Mouse (Mus musculus) lung, embryonic 16.5 days (tissue): Measurements from ENCODE around the gene Arl13b. TPM values are rescaled to one million over a fixed set of nuclear protein-coding genes. Genes with fewer than 3 reads are reported as not detected.
A peak's percentile ranks its signal among the peaks of the same experiment; 100 is the strongest.

Experiments
- ATAC-seq: fragments of 200-750 bp; cut with Nextera tagmentation; 2 replicates; pipeline ENCODE4 v1.8.0; 2017; ENCODE audit warnings: low read depth, mild to moderate bottlenecking, moderate library complexity
- H3K27ac ChIP-seq: fragments of 300-500 bp; sonication (generic); 2 replicates; pipeline ENCODE4 v1.5.1; 2014; ENCODE audit warnings: mild to moderate bottlenecking, control low read depth, low read length
- H3K27me3 ChIP-seq: fragments of 300-500 bp; sonication (generic); 2 replicates; pipeline ENCODE4 v1.6.1; 2014; ENCODE audit warnings: low read depth, low read length, mixed read lengths; ENCODE audit not compliant: control insufficient read depth, insufficient read depth
- H3K36me3 ChIP-seq: fragments of 300-500 bp; sonication (generic); 2 replicates; pipeline ENCODE4 v1.6.1; 2014; ENCODE audit warnings: low read length; ENCODE audit not compliant: control insufficient read depth, insufficient read depth
- H3K4me1 ChIP-seq: fragments of 300-500 bp; sonication (generic); replicated peaks from 2 replicates; pipeline ENCODE4 v1.6.1; 2014; ENCODE audit warnings: low read length, mixed read lengths; ENCODE audit not compliant: control insufficient read depth, insufficient read depth
- H3K4me2 ChIP-seq: fragments of 300-500 bp; sonication (generic); 2 replicates; pipeline ENCODE4 v1.6.1; 2014; ENCODE audit warnings: low read depth, low read length, control low read depth
- H3K4me3 ChIP-seq: fragments of 300-500 bp; sonication (generic); 2 replicates; pipeline ENCODE4 v1.5.1; 2014; ENCODE audit warnings: mild to moderate bottlenecking, low read length, control low read depth
- H3K9ac ChIP-seq: fragments of 300-500 bp; sonication (generic); 2 replicates; pipeline ENCODE4 v1.6.1; 2014; ENCODE audit warnings: low read length, control low read depth
- H3K9me3 ChIP-seq: fragments of 300-500 bp; sonication (generic); 2 replicates; pipeline ENCODE4 v1.6.1; 2016; ENCODE audit warnings: low read length; ENCODE audit not compliant: control insufficient read depth
- WGBS: fragments of 180-500 bp; shearing (Covaris S2); extraction: QIAGEN DNeasy Blood & Tissue Kit; methylation state at CpG from one replicate; pipeline ENCODE4 v1.1.7; 2014; 5-methylcytosine and 5-hydroxymethylcytosine counted together
- microRNA-seq: library from miRNA; unstranded; fragments of <30 nt; microRNA quantifications from one replicate; pipeline ENCODE4, GENCODE M21; 2016
- polyA plus RNA-seq: library from polyadenylated mRNA; unstranded; fragments of >200 nt; fragmentation: Nextera tagmentation; extraction: Ambion mirVana; gene quantifications from 2 replicates; pipeline ENCODE4 v1.2.1, GENCODE M21; 2015

Arl13b gene
- polyA plus RNA-seq, 1 experiment from 2014 or later: 20.8 TPM

DNA sequence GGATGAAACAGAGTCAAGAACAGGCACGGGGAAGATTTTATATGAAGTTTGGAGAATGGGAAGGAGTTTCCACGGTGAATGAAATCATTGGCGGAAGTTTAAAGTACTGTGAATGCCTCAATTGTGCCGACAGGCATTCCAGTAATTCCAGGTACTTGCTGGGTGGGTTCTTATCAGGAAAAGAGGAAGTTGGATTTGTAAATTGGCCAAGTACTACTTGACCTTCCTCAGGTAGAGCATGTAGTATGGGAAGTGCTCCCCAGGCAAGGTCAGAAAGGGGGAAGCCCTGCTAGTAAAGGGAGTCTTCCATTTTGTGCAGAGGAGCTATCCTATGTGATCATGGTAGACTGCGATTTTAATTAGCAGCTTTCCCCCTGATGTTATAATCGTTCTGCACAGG lies 91.5 kb downstream of the Arl13b start:
- WGBS: 62% methylated on average over 6 of the region's 6 CpGs
- Histone ChIP-seq H3K36me3 (peaks cover 5% of the 10 kb centered on the region; the same call in 1 of the 2 replicates), H3K27ac (no peak overlapping the region), H3K9me3 (peaks cover 3% of the 10 kb centered on the region; the same call in 1 of the 2 replicates), H3K4me2 (no peak overlapping the region), H3K4me1 (no peaks in the 10 kb centered on the region; the same call in 1 of the 2 replicates), H3K27me3 (no peaks in the 10 kb centered on the region), H3K4me3 (no peak overlapping the region), H3K9ac (no peak overlapping the region)
- ATAC-seq: peak; percentile 85

DNA sequence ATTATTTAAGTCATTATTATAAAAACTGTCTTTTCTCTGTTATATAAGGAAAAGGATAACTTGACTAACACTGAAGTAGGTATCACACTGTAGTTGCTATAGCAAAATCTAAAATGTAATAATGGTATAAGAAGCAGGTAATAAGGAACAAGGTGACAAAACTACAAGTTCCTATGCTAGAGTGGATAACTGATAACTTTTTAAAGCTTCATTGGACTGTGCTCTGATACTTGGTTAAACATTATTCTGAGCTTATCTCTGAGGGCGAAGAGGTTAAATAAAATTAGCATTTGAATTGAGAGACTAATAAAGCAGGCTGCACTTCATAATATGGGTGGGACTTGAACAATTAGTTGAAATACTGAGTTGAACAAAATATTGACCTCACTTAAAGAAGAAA lies 93.2 kb downstream of the Arl13b start:
- Histone ChIP-seq H3K4me3 (no peak overlapping the region), H3K4me2 (no peak overlapping the region), H3K36me3 (peaks cover 3% of the 10 kb centered on the region; the same call in 1 of the 2 replicates), H3K27me3 (no peaks in the 10 kb centered on the region), H3K9ac (no peak overlapping the region), H3K27ac (no peak overlapping the region), H3K9me3 (peaks cover 3% of the 10 kb centered on the region; the same call in 1 of the 2 replicates), H3K4me1 (no peaks in the 10 kb centered on the region; the same call in 1 of the 2 replicates)
- no peak for ATAC-seq
- 82% methylated on average over 1 of the region's 1 CpGs for WGBS

DNA sequence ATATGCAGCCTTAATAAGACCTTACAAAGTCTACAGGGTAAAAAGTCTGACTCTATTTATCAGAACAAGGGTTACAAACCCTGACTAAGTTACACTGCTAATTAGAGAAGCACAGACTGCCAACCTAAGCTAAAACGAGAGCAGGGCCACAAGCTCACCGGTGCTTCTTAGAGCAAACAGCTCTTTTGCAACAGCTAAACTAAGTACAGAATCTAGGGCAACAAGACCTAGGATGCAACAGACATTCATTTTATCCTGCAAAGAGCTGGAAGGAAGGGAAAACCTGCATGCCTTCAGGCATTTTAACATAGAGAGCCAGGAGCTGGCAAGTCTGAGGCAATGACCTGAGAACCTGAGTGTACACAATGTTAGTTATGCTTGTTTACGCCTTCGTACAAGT lies 93.8 kb downstream of the Arl13b start:
- Histone ChIP-seq H3K27ac (no peak overlapping the region), H3K9me3 (no peaks in the 10 kb centered on the region), H3K9ac (no peak overlapping the region), H3K4me2 (no peak overlapping the region), H3K4me3 (no peak overlapping the region), H3K36me3 (no peaks in the 10 kb centered on the region), H3K27me3 (no peaks in the 10 kb centered on the region), H3K4me1 (no peaks in the 10 kb centered on the region; the same call in 1 of the 2 replicates)
- 87% methylated on average over 4 of the region's 4 CpGs for WGBS
- ATAC-seq: no peak

DNA sequence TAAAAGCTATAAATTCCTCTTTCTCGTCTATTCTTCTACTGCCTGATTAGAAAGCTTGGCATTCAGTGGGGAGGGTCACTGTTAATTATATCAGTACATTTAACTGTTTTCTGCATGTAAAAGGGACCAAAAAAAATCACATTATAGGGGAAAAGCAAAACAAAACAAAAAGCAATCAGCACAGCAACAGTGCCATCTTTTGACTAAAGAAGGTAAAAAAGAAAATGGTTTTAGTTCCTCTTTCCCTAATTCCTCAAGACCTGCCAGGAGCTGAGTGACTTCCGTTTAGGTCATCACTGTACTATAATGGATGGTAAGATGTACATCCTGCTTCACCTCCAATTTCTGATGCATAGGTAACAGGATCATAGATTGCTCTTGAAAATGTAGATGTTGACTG lies 101.0 kb downstream of the Arl13b start:
- no peaks in the 10 kb centered on the region for H3K9me3 ChIP-seq
- H3K9ac ChIP-seq: no peak overlapping the region
- no peak for ATAC-seq
- no peak overlapping the region for H3K4me2 ChIP-seq
- H3K27ac ChIP-seq: no peak overlapping the region
- H3K27me3 ChIP-seq: no peaks in the 10 kb centered on the region
- no peak overlapping the region for H3K4me3 ChIP-seq
- 53% methylated on average over 2 of the region's 2 CpGs for WGBS
- H3K4me1 ChIP-seq: no peaks in the 10 kb centered on the region
- no peaks in the 10 kb centered on the region for H3K36me3 ChIP-seq

Small RNA genes within 50 kb of the gene (microRNA-seq; reads per million reads assigned to microRNA genes)
- gene Gm25986: not detected

Other genes with a start within 250 kb of the Arl13b start
- 9.9 and 10.4 TPM in 2 replicates for gene Nsun3, start 60.2 kb downstream of the Arl13b start, polyA plus RNA-seq
- 4.2 and 5.0 TPM in 2 replicates for gene Stx19, start 32.4 kb downstream of the Arl13b start, polyA plus RNA-seq
- gene Pros1, start 7.3 kb upstream of the Arl13b start, polyA plus RNA-seq: 74.4 and 79.7 TPM in 2 replicates